24 mouse cellular contexts compared by ENCODE assay signal in the genomic region with DNA sequence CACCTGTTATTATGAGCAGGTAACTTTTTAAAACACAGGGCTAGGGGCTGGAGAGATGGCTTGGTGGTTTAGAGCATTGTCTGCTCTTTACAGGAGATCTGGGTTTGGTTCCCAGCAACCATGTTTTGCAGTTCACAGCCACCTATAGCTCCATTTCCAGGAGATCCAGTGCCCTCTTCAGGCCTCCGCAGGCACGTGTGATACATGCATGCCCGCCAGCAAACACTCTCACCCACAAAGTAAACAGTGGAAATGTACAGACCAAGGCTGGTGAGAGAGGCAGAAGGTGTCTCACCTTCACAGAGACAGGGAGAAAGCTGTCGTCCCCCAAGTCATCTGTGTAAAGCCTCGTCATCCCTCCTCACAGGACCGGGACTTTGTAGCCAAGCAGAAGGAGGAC.
"Had no signal": no experiment of that assay in that cellular context is flagged by ENCODE, and none has a peak within 500 bp of the region (broad histone marks: within the 10 kb centered on the region; RNA-seq: fewer than 3 reads in every experiment).

No protein-coding gene starts in this region.

- H3K9ac ChIP-seq: forebrain, postnatal 0 days; heart, embryonic 13.5 days; heart, embryonic 15.5 days; hindbrain, embryonic 13.5 days; hindbrain, embryonic 15.5 days; kidney, embryonic 15.5 days had no signal

- H3K27ac ChIP-seq: heart, adult 2 months; heart, embryonic 13.5 days; heart, embryonic 15.5 days; hindbrain, embryonic 13.5 days; hindbrain, embryonic 15.5 days; hindbrain, postnatal 0 days; kidney, embryonic 15.5 days; layer of hippocampus, adult 2 months; left cerebral cortex, adult 2 months; limb, embryonic 10.5 days; limb, embryonic 12.5 days had no signal

- H3K9me3 ChIP-seq: heart, embryonic 13.5 days; heart, embryonic 15.5 days; hindbrain, embryonic 13.5 days; hindbrain, embryonic 15.5 days; kidney, embryonic 15.5 days; limb, embryonic 10.5 days; limb, embryonic 12.5 days had no signal

- DNase-seq: forebrain, postnatal 0 days; gastrocnemius, postnatal 14 days; gastrocnemius, postnatal 36 days; heart, adult 11 months; heart, adult 2 months; heart, postnatal 14 days; heart, postnatal 36 days; kidney, adult 18-20 months; kidney, adult 9 months; kidney, postnatal 10 days; kidney, postnatal 25 days; kidney, postnatal 4 days; liver had no signal

- H3K4me2 ChIP-seq: heart, embryonic 11.5 days; heart, embryonic 13.5 days; heart, embryonic 15.5 days; hindbrain, embryonic 13.5 days; hindbrain, embryonic 15.5 days; kidney, embryonic 15.5 days; limb, embryonic 12.5 days had no signal

- ATAC-seq: forebrain, postnatal 0 days; hindbrain, postnatal 0 days had no signal

- H3K4me3 ChIP-seq: heart, adult 2 months; heart, embryonic 13.5 days; heart, embryonic 15.5 days; hindbrain, embryonic 13.5 days; hindbrain, embryonic 15.5 days; kidney, embryonic 15.5 days; layer of hippocampus, adult 2 months; left cerebral cortex, adult 2 months; limb, embryonic 10.5 days; limb, embryonic 12.5 days had no signal

- H3K27me3 ChIP-seq: heart, embryonic 13.5 days; heart, embryonic 15.5 days; hindbrain, embryonic 13.5 days; hindbrain, embryonic 15.5 days; kidney, embryonic 15.5 days; limb, embryonic 12.5 days had no signal

- H3K36me3 ChIP-seq: heart, embryonic 13.5 days; heart, embryonic 15.5 days; hindbrain, embryonic 15.5 days; limb, embryonic 12.5 days had no signal

- H3K4me1 ChIP-seq: hindbrain, embryonic 15.5 days had no signal
